Mouse (Mus musculus): ENCODE measurements around the gene Ttc28. TPM values are rescaled to one million over a fixed set of nuclear protein-coding genes. Genes with fewer than 3 reads are reported as not detected.

Ttc28 gene
- total and polyA plus RNA-seq, 3 experiments: 0.21 to 0.89 (median 0.28) TPM

- in situ Hi-C loops (cut with MboI; ENCODE audit: low pct_ligation_motif_present, low pct_unique_long_range_greater_than_20kb, low sequenced_read_pairs) (no loop called here), dilution Hi-C loops (cut with MboI; ENCODE audit: extremely low pct_ligation_motif_present, extremely low pct_unique_long_range_greater_than_20kb, low sequenced_read_pairs) (no loop called here)
- Histone ChIP-seq H3K4me3 (replicated peaks in 1 of 3; ENCODE audit: low read depth in 2 of 3, low read length in 2 of 3, poor library complexity in 1 of 3) (no peak overlapping the region), H3K4me2 (ENCODE audit: insufficient read depth, low read depth, poor library complexity, severe bottlenecking) (no peak overlapping the region), H3K36me3 (replicated peaks in 1 of 2; ENCODE audit: control insufficient read depth in 1 of 2, insufficient read depth in 1 of 2, low read length in 1 of 2) (no peaks in the 10 kb centered on the region), H3K79me2 (replicated peaks; ENCODE audit: control insufficient read depth, extremely low read depth, insufficient read depth, poor library complexity, severe bottlenecking) (no peaks in the 10 kb centered on the region), H3K27ac (ENCODE audit: insufficient read depth, low read depth) (no peak overlapping the region), H3K9ac (ENCODE audit: insufficient read depth, low read depth) (no peak overlapping the region), H3K9me3 (replicated peaks; ENCODE audit: low read length) (no peaks in the 10 kb centered on the region), H3K4me1 (ENCODE audit: control insufficient read depth in 1 of 2, insufficient read depth in 2 of 2) (peaks cover 9 to 18% of the 10 kb centered on the region in 2 experiments), H3K27me3 (replicated peaks) (peaks cover 2% of the 10 kb centered on the region)
- DNase-seq (ENCODE audit: extremely low read depth): no peak
- TF ChIP-seq USF1 (IDR thresholded peaks at IDR 0.05; ENCODE audit: low read depth, low read length) (no peak), POLR2A (IDR thresholded peaks at IDR 0.05; ENCODE audit: low read depth, low read length) (no peak), USF2 (conservative IDR thresholded peaks at IDR 0.05; ENCODE audit: low read depth, low read length) (no peak), SMC3 (IDR thresholded peaks at IDR 0.05; ENCODE audit: low read depth, low read length) (no peak), ZMIZ1 (IDR thresholded peaks at IDR 0.05; ENCODE audit: low read depth, low read length) (no peak), MAFK (IDR thresholded peaks at IDR 0.05; ENCODE audit: insufficient replicate concordance, low read length) (no peak), E2F4 (IDR thresholded peaks at IDR 0.05; ENCODE audit: insufficient replicate concordance, low read depth, low read length) (no peak), NELFE (IDR thresholded peaks at IDR 0.05; ENCODE audit: low read depth, low read length) (no peak), JUND (conservative IDR thresholded peaks at IDR 0.05; ENCODE audit: low read depth, low read length) (no peak), BHLHE40 (IDR thresholded peaks at IDR 0.05; ENCODE audit: low read depth, low read length) (no peak), RCOR1 (conservative IDR thresholded peaks at IDR 0.05; ENCODE audit: low read depth, low read length) (no peak), IRF4 (IDR thresholded peaks at IDR 0.05; ENCODE audit: low read depth, low read length) (no peak), ZC3H11A (IDR thresholded peaks at IDR 0.05; ENCODE audit: low read depth, low read length) (no peak), CTCF (conservative IDR thresholded peaks at IDR 0.05 in 1 of 2, IDR thresholded peaks at IDR 0.05 in 1 of 2; ENCODE audit: low read depth in 2 of 2, low read length in 2 of 2) (no peak), MAX (IDR thresholded peaks at IDR 0.05; ENCODE audit: low read length) (no peak), MYC (IDR thresholded peaks at IDR 0.05; ENCODE audit: low read depth, low read length) (no peak), TBP (conservative IDR thresholded peaks at IDR 0.05; ENCODE audit: low read depth, low read length) (no peak)
Measured at GRCm38 (mm10) chr5:111120705-111121420, 241.3 kb downstream of the Ttc28 start.

- Histone ChIP-seq H3K79me2 (replicated peaks; ENCODE audit: control insufficient read depth, extremely low read depth, insufficient read depth, poor library complexity, severe bottlenecking) (no peaks in the 10 kb centered on the region), H3K36me3 (replicated peaks in 1 of 2; ENCODE audit: control insufficient read depth in 1 of 2, insufficient read depth in 1 of 2, low read length in 1 of 2) (no peaks in the 10 kb centered on the region), H3K4me1 (ENCODE audit: control insufficient read depth in 1 of 2, insufficient read depth in 2 of 2) (peaks cover 9 to 16% of the 10 kb centered on the region in 2 experiments), H3K4me3 (replicated peaks in 1 of 3; ENCODE audit: low read depth in 2 of 3, low read length in 2 of 3, poor library complexity in 1 of 3) (no peak overlapping the region), H3K9ac (ENCODE audit: insufficient read depth, low read depth) (no peak overlapping the region), H3K9me3 (replicated peaks; ENCODE audit: low read length) (peaks cover 3% of the 10 kb centered on the region), H3K27me3 (replicated peaks) (peaks cover 2% of the 10 kb centered on the region), H3K27ac (ENCODE audit: insufficient read depth, low read depth) (no peak overlapping the region), H3K4me2 (ENCODE audit: insufficient read depth, low read depth, poor library complexity, severe bottlenecking) (no peak overlapping the region)
- no peak for DNase-seq (ENCODE audit: extremely low read depth)
- dilution Hi-C loops (cut with MboI; ENCODE audit: extremely low pct_ligation_motif_present, extremely low pct_unique_long_range_greater_than_20kb, low sequenced_read_pairs): no loop called here
- TF ChIP-seq USF1 (IDR thresholded peaks at IDR 0.05; ENCODE audit: low read depth, low read length): no peak
- TF ChIP-seq MEF2A (IDR thresholded peaks at IDR 0.05; ENCODE audit: borderline replicate concordance, low read depth, low read length): no peak
- TF ChIP-seq RCOR1 (conservative IDR thresholded peaks at IDR 0.05; ENCODE audit: low read depth, low read length): no peak
- no peak for TF ChIP-seq ZC3H11A (IDR thresholded peaks at IDR 0.05; ENCODE audit: low read depth, low read length)
- no peak for TF ChIP-seq MAFK (IDR thresholded peaks at IDR 0.05; ENCODE audit: insufficient replicate concordance, low read length)
- no peak for TF ChIP-seq CTCF (conservative IDR thresholded peaks at IDR 0.05 in 1 of 2, IDR thresholded peaks at IDR 0.05 in 1 of 2; ENCODE audit: low read depth in 2 of 2, low read length in 2 of 2)
- TF ChIP-seq TCF12 (IDR thresholded peaks at IDR 0.05; ENCODE audit: low read depth, low read length): no peak
- TF ChIP-seq ZMIZ1 (IDR thresholded peaks at IDR 0.05; ENCODE audit: low read depth, low read length): no peak
- TF ChIP-seq ELF1 (IDR thresholded peaks at IDR 0.05; ENCODE audit: low read depth, low read length): no peak
- no peak for TF ChIP-seq POLR2A (IDR thresholded peaks at IDR 0.05; ENCODE audit: low read depth, low read length)
- no peak for TF ChIP-seq MYC (IDR thresholded peaks at IDR 0.05; ENCODE audit: low read depth, low read length)
- no peak for TF ChIP-seq ZNF384 (IDR thresholded peaks at IDR 0.05; ENCODE audit: low read depth, low read length)
- no peak for TF ChIP-seq GABPA (IDR thresholded peaks at IDR 0.05; ENCODE audit: insufficient replicate concordance, low read depth, low read length)
- in situ Hi-C loops (cut with MboI; ENCODE audit: low pct_ligation_motif_present, low pct_unique_long_range_greater_than_20kb, low sequenced_read_pairs): no loop called here
Measured at GRCm38 (mm10) chr5:111122332-111123049, 242.9 kb downstream of the Ttc28 start.

Data from CH12.LX (cell line).